Mouse (Mus musculus): ENCODE measurements at regions not wholly inside any gene's neighbourhood (a gene's known extent, or its start where the extent isn't known, plus 50 kb on each side); places are given as distances from the start of the nearest gene placed in this dataset.

DNA sequence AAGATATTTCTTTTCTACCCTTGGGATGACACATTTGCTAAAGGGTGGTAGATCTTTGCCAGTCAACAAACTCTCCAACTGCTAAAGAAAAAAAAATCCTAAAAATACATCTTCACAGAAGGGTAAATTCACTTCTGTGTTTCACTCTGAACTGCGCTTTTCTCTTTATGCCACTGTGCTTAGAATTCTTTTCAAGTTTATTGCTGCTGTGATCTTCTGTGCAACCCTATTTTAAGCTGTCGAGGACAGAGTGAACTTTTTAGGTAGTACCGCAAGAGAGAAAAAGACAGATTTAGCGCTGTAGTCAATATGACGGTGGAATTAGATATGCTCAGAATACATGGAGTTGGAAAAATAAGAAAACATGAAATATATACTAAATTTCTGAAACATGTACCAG is 126.2 kb upstream of the Kcnip4 start:
- peak; percentile 25 to 38 for DNase-seq (ENCODE audit: extremely low spot score in 1 of 2, low spot score in 1 of 2)

DNA sequence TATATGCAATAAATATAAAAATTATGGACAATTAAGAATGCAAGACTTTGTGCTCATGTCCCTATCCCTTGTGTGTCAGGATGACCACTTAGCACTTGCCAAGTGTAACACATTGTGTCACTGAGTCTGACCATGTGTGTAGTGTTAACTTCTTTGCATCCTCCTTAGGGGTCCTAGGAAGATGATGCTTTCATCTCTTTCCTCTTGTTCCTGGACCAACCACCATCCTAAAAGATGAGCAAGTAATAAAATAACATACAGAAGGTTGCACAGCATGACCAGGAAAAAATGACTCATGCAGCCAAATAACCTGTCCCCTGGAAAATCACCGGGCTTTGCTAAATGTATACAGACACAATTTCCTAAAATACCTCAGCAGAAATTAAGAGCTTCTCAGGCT is 121.1 kb upstream of the Kcnip4 start:
- no peak for DNase-seq (ENCODE audit: extremely low spot score in 1 of 2, low spot score in 1 of 2)

DNA sequence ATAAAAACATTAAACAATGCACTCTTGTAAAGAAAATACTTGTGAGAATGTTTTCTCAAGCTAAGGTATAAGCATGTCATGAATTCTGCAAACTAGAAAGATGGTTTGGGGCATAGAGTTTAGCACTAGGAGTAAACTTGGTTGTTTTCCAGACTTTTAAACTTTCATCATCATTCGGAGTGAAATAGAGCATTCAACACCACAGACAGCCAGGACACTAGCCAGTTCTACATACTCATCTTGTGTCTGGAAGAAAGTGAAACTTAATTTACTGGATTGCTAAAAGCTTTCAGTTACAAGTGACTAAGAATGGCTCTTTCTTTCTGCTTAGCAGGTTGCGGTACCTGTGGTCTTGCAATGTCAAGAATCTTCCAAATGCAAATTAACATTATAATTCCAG is 119.9 kb upstream of the Kcnip4 start:
- no peak for DNase-seq (ENCODE audit: extremely low spot score in 1 of 2, low spot score in 1 of 2)

DNA sequence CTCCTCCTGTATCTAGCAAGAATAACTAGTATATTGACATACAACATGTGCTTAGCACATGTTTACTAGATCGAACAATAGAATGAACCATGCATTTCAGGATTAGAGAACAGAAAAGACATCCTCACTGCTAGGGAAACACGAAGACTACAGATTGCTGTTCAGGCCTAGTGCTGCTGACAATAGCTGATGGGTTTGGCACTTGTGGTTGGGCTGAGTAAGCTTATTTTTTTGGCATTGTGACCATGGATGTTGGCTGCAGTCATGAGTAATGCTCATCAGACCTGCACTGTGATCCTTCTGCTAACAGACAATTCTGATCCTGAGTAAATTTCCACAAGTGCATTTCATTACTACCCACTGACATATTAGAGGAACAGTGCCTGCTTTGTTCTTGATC is 117.7 kb upstream of the Kcnip4 start:
- DNase-seq (ENCODE audit: extremely low spot score in 1 of 2, low spot score in 1 of 2) = no peak

DNA sequence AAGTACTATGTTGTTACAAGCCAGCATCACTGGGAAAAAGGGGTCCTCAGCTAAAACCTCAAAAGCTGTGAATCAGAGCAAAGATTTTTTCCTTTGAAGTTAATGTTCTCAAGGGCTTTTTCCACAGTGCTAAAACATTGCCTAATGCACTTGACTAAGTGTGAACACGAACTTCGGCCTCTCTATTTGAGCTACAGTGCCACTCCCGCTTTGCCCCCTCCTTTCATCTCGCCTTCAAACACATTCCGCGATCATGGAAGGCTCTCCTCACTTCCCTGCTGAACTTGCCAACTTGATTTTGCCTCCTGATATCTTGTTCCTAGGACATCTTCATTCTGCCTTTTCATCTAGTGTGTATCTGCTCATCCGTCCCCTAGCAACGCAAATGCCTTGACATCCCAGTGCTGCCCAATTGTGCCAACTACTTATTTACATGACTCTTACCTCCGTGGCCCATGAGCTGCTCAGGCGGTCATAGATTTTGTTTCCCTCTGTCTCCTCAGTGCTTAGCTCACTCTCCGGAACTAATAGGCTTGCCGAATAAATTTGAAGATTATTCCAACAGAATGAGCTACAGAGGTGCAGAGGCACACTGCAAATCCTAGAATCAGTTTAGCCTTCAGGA is 116.6 kb upstream of the Kcnip4 start:
- DNase-seq (ENCODE audit: extremely low spot score in 1 of 2, low spot score in 1 of 2) = no peak

DNA sequence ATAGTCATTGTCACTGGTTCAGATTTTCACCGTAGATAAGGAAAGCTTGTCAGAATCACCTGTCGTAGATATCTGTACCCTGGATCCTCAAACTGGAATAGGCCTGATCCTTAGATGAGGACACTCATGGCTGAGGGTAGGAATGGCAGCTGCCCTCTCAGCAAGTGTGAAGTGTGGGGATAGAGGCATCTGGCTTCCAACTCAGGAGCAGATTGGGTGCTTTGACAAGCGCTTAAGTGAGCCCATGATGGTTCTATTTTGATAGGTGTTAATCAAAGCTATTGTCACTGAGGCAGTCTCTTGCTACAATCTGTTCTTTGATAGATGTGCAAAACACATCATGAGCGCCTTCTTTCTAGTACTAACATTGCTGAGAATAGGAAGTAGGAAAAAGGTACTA is 114.9 kb upstream of the Kcnip4 start:
- no peak for DNase-seq (ENCODE audit: extremely low spot score in 1 of 2, low spot score in 1 of 2)

DNA sequence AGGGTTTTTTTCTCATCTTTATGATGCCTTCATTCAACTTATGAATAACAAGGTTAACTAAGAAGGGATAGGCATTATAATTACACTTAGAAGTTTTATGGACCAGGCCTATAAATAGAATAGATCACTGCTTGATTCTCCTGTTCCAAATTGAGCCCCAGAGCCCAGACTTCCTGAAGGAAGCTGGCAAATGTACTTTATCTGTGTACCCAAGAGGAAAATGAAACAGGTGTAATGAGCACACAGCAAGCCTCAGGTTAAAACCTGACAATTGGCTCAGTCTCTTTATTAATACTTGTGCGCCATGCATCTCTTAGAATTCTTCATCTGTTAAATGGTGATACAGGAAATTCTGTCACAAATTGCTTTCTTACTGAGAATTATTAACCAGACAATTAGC is 95.4 kb upstream of the Kcnip4 start:
- no peak for DNase-seq (ENCODE audit: extremely low spot score in 1 of 2, low spot score in 1 of 2)

DNA sequence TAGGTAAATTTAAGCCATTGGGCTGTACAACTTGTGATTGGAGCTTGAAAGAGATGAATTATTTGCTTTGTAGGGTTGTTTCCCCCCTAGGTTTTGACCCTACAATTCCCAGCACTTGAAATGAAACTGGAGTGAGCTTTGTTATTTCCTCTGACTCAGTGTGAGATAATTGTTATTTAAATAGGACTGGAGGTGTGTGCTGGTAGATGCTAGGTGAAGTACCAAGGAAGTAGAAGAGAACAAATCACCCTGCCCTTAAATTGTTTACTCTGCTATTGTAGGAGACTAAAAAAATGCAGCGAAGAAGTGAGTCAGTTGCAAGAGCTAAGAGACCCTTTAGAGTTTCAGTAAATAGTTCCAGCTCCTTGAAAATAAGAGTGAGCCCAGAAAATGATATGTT is 82.1 kb upstream of the Kcnip4 start:
- DNase-seq (ENCODE audit: extremely low spot score in 1 of 2, low spot score in 1 of 2) = no peak

DNA sequence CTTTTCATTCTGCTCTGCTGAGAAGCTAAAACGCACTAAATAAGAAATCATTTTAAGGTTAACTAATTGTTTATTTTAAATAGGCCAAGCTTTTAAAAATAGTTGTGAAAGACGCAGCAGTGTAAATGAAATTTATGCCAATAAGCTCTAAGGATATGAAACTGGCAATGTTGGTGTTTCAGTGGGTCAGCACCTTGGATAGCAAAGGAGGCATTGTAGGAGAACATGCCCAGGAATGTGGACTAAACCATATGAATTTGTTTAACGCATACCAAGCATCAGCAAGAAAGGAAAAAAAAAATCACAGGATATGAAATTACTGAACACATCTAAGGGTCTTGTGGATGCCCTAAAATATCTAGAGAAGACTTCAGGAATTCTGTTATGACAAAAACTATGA is 56.1 kb upstream of the Kcnip4 start:
- DNase-seq (ENCODE audit: extremely low spot score in 1 of 2, low spot score in 1 of 2) = no peak

DNA sequence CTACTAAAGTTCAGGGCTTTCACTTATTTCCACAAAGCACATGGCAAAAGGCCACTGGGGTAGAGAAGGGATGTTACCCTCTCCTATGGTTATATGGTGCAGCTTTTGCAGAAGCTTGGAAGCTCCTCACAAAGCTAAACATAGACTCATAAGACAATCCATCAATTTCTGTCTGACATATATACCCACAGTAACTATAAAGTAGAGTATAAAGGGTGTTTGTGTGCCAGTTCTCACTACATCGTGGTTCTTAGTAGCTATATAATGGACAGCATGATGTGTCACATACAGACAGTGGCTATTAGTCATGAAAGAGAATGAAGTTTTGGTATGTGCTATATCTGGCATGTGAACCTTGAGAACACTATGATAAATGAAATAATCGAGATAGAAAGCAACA is 51.2 kb upstream of the Kcnip4 start:
- no peak for DNase-seq (ENCODE audit: extremely low spot score in 1 of 2, low spot score in 1 of 2)
